Mouse (Mus musculus): ENCODE results near the gene Atp9a. TPM values are rescaled to one million over a fixed set of nuclear protein-coding genes. Genes with fewer than 3 reads are reported as not detected.

The Atp9a gene
- polyA plus RNA-seq, 1 experiment from 2014 or later = 76.8 TPM

DNA sequence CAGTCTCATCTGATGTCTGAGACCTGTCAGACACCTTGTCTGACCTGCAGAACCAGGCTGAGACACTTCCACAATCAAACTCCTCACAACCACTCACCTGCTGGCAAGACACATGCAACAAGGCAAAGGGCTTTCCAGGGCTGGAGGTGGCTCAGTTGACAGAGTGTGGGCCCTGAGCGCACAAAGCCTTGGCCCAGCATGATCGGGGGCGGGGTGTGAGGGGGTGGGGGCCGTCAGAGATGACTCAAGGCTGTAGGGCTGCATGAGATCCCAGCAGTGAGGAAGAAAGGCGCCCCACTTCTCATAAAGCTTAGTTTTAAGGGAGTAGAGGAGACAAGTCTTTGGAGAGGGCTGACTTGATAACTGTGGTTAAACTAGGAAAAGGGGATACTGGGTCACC lies 78.5 kb downstream of the Atp9a start:
- H3K4me3 ChIP-seq (ENCODE audit: low read depth, low read length) = no peak overlapping the region
- 83% methylated on average over 5 of the region's 5 CpGs for WGBS
- ATAC-seq (ENCODE audit: low read depth) = no peak
- H3K27me3 ChIP-seq (ENCODE audit: control insufficient read depth, insufficient read depth, low read length) = no peaks in the 10 kb centered on the region
- H3K27ac ChIP-seq (ENCODE audit: low read depth, low read length) = no peak overlapping the region
- no peaks in the 10 kb centered on the region for H3K9me3 ChIP-seq (ENCODE audit: control insufficient read depth, low read length)
- H3K4me2 ChIP-seq (ENCODE audit: low read depth, low read length) = no peak overlapping the region
- H3K9ac ChIP-seq (replicated peaks; ENCODE audit: low read depth, low read length) = no peak overlapping the region
- no peaks in the 10 kb centered on the region for H3K4me1 ChIP-seq (ENCODE audit: control insufficient read depth, insufficient read depth, low read length)
- peaks cover 19% of the 10 kb centered on the region for H3K36me3 ChIP-seq (ENCODE audit: control insufficient read depth, insufficient read depth, low read length)

DNA sequence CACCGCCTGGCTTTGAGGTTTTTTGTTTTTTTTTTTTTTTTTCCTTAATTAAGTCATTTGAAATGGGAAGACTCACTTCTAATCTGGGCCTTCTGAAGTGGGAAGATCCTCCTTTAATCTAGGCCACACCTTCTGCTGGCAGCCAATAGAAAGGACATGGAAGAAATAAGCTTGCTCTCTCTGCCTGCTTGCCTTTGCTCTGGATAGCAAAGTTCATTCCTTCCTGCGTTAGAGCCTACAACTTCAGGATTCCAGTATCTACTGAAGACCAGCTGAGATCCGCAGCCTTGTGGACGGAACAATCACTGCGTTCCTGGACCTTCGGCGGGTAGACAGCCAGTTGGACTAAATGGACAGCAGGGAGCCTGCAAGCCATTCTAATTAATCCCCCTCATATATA lies 79.0 kb downstream of the Atp9a start:
- Histone ChIP-seq H3K27me3 (ENCODE audit: control insufficient read depth, insufficient read depth, low read length) (no peaks in the 10 kb centered on the region), H3K4me3 (ENCODE audit: low read depth, low read length) (no peak overlapping the region), H3K36me3 (ENCODE audit: control insufficient read depth, insufficient read depth, low read length) (peaks cover 19% of the 10 kb centered on the region), H3K9ac (replicated peaks; ENCODE audit: low read depth, low read length) (no peak overlapping the region), H3K4me1 (ENCODE audit: control insufficient read depth, insufficient read depth, low read length) (no peaks in the 10 kb centered on the region), H3K4me2 (ENCODE audit: low read depth, low read length) (no peak overlapping the region), H3K9me3 (ENCODE audit: control insufficient read depth, low read length) (no peaks in the 10 kb centered on the region), H3K27ac (ENCODE audit: low read depth, low read length) (no peak overlapping the region)
- ATAC-seq (ENCODE audit: low read depth) = no peak
- 92% methylated on average over 7 of the region's 7 CpGs for WGBS

DNA sequence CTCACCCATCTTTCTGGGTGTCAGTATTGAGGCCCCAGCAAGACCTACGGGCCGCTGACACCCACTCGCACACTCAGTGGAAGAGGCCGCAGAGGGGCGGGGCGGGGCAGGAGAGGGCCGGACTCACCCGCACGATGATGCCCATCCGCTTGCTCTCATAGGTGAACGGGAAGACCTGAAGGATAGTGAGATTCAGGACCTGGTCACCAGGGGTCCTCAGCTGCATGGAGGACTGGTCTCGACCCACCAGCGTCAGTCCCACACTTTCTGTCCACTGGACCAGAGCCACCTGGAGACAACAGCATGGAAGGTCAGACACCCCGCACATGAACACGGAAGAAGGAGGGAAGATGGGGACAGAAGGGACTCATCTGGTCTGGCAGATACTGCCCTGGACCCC lies 80.4 kb downstream of the Atp9a start:
- no peak overlapping the region for H3K9ac ChIP-seq (replicated peaks; ENCODE audit: low read depth, low read length)
- no peaks in the 10 kb centered on the region for H3K9me3 ChIP-seq (ENCODE audit: control insufficient read depth, low read length)
- H3K4me3 ChIP-seq (ENCODE audit: low read depth, low read length) = no peak overlapping the region
- no peak overlapping the region for H3K27ac ChIP-seq (ENCODE audit: low read depth, low read length)
- H3K4me2 ChIP-seq (ENCODE audit: low read depth, low read length) = no peak overlapping the region
- no peaks in the 10 kb centered on the region for H3K4me1 ChIP-seq (ENCODE audit: control insufficient read depth, insufficient read depth, low read length)
- no peaks in the 10 kb centered on the region for H3K27me3 ChIP-seq (ENCODE audit: control insufficient read depth, insufficient read depth, low read length)
- ATAC-seq (ENCODE audit: low read depth) = no peak
- H3K36me3 ChIP-seq (ENCODE audit: control insufficient read depth, insufficient read depth, low read length) = peaks cover 12% of the 10 kb centered on the region
- 70% methylated on average over 15 of the region's 15 CpGs for WGBS

DNA sequence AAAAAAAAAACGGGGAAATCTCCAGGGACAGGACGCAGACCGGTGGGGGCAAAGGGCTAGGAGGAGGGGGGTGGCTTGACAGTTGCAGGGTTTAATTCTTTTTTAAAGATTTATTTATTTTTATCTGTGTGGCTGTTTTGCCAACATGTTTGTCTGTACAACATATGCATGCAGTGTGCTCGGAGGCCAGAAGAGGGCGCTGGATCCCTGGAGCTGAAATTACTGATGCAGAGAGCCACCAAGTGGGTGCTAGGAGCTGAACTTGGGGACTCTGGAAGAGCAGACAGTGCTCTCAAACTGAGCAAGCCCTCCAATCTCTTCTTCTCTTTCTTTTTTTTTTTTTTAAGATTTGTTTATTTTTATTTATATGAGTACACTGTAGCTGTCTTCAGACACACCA lies 81.9 kb downstream of the Atp9a start:
- WGBS = 59% methylated on average over 5 of the region's 5 CpGs
- Histone ChIP-seq H3K9ac (replicated peaks; ENCODE audit: low read depth, low read length) (no peak overlapping the region), H3K36me3 (ENCODE audit: control insufficient read depth, insufficient read depth, low read length) (peaks cover 12% of the 10 kb centered on the region), H3K4me1 (ENCODE audit: control insufficient read depth, insufficient read depth, low read length) (no peaks in the 10 kb centered on the region), H3K27ac (ENCODE audit: low read depth, low read length) (no peak overlapping the region), H3K27me3 (ENCODE audit: control insufficient read depth, insufficient read depth, low read length) (no peaks in the 10 kb centered on the region), H3K4me2 (ENCODE audit: low read depth, low read length) (no peak overlapping the region), H3K9me3 (ENCODE audit: control insufficient read depth, low read length) (no peaks in the 10 kb centered on the region), H3K4me3 (ENCODE audit: low read depth, low read length) (no peak overlapping the region)
- ATAC-seq (ENCODE audit: low read depth) = no peak

DNA sequence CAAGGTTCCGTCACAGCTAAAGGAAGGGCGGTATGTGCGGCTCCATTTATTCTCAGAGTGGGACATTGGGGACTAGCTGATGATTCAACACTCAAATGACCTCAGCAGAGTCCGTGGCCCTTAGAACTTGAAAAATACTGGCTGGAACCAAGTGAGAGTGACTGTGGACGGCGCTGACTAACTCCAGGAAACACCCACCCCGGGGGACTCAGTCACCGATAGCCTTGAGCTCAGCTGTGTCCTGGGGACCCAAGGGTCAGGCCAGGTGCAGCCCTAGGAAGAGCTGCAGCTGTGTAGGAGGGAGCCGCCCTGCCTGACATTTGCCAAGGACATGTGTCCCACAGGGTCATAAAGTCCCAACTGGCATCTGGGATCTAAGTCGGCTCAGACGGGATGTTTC lies 83.7 kb downstream of the Atp9a start:
- 81% methylated on average over 11 of the region's 11 CpGs for WGBS
- Histone ChIP-seq H3K4me2 (ENCODE audit: low read depth, low read length) (no peak overlapping the region), H3K9ac (replicated peaks; ENCODE audit: low read depth, low read length) (no peak overlapping the region), H3K4me3 (ENCODE audit: low read depth, low read length) (no peak overlapping the region), H3K4me1 (ENCODE audit: control insufficient read depth, insufficient read depth, low read length) (no peaks in the 10 kb centered on the region), H3K27me3 (ENCODE audit: control insufficient read depth, insufficient read depth, low read length) (no peaks in the 10 kb centered on the region), H3K9me3 (ENCODE audit: control insufficient read depth, low read length) (no peaks in the 10 kb centered on the region), H3K36me3 (ENCODE audit: control insufficient read depth, insufficient read depth, low read length) (peaks cover 16% of the 10 kb centered on the region), H3K27ac (ENCODE audit: low read depth, low read length) (no peak overlapping the region)
- ATAC-seq (ENCODE audit: low read depth) = no peak

DNA sequence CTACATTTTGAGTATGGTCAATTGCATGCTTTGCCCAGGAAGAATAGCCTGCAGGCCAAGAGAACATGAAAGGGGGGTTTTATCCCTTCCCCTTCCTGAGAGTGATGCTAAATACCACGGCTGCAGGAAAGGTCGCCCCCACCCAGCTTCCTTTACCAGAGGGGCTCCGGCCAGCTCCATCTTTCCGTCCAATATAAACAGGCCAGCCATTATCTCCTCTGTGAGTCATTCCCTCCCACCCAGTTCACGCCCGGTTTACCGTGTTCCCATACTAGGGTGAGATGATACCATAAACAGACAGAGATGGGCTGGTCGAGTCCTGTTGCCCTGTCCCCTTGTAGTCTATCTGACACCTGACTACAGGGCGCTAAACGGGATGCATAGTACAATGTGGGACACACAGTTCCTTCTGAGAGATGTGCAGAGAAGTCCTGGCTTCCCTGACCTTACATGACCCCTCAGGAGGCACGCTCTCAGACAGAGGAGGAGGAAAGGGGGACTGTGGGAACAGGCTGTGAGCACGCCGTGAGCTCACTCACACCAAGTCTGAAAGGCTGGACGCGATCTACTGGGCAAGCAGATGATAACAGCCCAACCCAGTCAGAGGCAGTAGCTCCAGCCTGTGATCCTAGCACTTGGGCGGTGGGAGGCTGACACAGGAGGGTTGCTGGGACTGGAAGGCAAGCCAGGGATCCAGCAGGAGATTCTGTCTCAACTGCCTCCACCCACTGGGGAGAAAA lies 85.5 kb downstream of the Atp9a start:
- H3K36me3 ChIP-seq (ENCODE audit: control insufficient read depth, insufficient read depth, low read length) = peaks cover 32% of the 10 kb centered on the region
- no peak overlapping the region for H3K9ac ChIP-seq (replicated peaks; ENCODE audit: low read depth, low read length)
- ATAC-seq (ENCODE audit: low read depth) = no peak
- no peak overlapping the region for H3K4me3 ChIP-seq (ENCODE audit: low read depth, low read length)
- 65% methylated on average over 15 of the region's 16 CpGs for WGBS
- H3K4me1 ChIP-seq (ENCODE audit: control insufficient read depth, insufficient read depth, low read length) = no peaks in the 10 kb centered on the region
- no peak overlapping the region for H3K4me2 ChIP-seq (ENCODE audit: low read depth, low read length)
- no peaks in the 10 kb centered on the region for H3K9me3 ChIP-seq (ENCODE audit: control insufficient read depth, low read length)
- no peaks in the 10 kb centered on the region for H3K27me3 ChIP-seq (ENCODE audit: control insufficient read depth, insufficient read depth, low read length)
- no peak overlapping the region for H3K27ac ChIP-seq (ENCODE audit: low read depth, low read length)

DNA sequence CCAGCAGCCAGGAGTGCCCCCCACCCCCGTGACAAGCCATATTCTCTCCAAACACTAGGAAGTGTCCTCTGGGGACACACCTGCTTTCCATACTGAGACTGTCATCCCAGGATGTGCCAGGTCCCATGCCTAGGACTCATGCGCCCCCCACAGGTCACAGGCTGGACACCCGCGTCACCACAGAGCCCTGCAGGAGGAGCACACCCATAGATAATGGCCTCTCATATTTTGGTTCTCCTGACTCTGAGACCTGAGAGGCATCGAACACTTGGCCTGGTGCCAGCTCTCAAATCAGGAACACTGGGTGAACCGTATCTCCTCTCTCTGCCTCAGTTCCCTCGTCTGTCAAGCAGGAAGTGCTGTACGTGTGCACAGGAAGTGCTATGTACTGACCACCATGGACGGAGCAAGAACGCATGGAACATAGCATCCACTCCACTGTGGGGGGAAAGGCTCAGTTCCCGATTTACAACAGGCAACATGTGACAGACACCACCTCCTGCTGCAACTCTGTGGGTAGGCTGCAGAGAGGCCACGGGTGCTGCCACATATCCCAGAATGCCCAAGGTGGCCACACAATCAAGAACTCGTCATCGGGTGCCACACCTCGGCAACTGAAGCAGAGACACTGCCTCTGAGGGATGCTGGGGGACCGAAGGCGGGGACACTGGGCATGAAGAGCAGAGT lies 87.1 kb downstream of the Atp9a start:
- 75% methylated on average over 17 of the region's 17 CpGs for WGBS
- H3K4me3 ChIP-seq (ENCODE audit: low read depth, low read length) = no peak overlapping the region
- H3K27ac ChIP-seq (ENCODE audit: low read depth, low read length) = no peak overlapping the region
- peaks cover 35% of the 10 kb centered on the region for H3K36me3 ChIP-seq (ENCODE audit: control insufficient read depth, insufficient read depth, low read length)
- no peaks in the 10 kb centered on the region for H3K4me1 ChIP-seq (ENCODE audit: control insufficient read depth, insufficient read depth, low read length)
- no peak for ATAC-seq (ENCODE audit: low read depth)
- H3K9ac ChIP-seq (replicated peaks; ENCODE audit: low read depth, low read length) = no peak overlapping the region
- H3K9me3 ChIP-seq (ENCODE audit: control insufficient read depth, low read length) = no peaks in the 10 kb centered on the region
- H3K4me2 ChIP-seq (ENCODE audit: low read depth, low read length) = no peak overlapping the region
- no peaks in the 10 kb centered on the region for H3K27me3 ChIP-seq (ENCODE audit: control insufficient read depth, insufficient read depth, low read length)

DNA sequence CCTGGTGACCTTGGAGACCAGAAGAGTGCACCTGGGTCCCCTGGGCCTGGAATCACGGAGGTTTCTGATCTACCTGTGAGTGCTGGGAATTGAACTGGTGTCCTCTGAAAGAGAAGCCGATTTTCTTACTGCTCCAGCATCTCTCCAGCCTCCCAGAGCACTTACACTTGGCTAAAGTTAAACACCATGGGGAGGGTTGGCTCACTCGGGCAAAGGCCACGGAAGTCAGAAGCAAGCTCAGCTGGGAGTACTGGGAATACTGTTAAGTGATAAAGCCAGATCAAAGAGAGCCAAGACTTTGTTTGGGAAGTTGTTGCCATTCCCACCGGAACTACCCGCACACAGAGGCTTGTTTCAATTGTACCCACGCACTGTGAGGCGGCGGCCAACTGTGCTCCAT lies 87.7 kb downstream of the Atp9a start:
- no peak for ATAC-seq (ENCODE audit: low read depth)
- Histone ChIP-seq H3K27ac (ENCODE audit: low read depth, low read length) (no peak overlapping the region), H3K9me3 (ENCODE audit: control insufficient read depth, low read length) (no peaks in the 10 kb centered on the region), H3K36me3 (ENCODE audit: control insufficient read depth, insufficient read depth, low read length) (peaks cover 33% of the 10 kb centered on the region), H3K4me1 (ENCODE audit: control insufficient read depth, insufficient read depth, low read length) (no peaks in the 10 kb centered on the region), H3K9ac (replicated peaks; ENCODE audit: low read depth, low read length) (no peak overlapping the region), H3K27me3 (ENCODE audit: control insufficient read depth, insufficient read depth, low read length) (no peaks in the 10 kb centered on the region), H3K4me3 (ENCODE audit: low read depth, low read length) (no peak overlapping the region), H3K4me2 (ENCODE audit: low read depth, low read length) (no peak overlapping the region)
- 34% methylated on average over 9 of the region's 9 CpGs for WGBS

DNA sequence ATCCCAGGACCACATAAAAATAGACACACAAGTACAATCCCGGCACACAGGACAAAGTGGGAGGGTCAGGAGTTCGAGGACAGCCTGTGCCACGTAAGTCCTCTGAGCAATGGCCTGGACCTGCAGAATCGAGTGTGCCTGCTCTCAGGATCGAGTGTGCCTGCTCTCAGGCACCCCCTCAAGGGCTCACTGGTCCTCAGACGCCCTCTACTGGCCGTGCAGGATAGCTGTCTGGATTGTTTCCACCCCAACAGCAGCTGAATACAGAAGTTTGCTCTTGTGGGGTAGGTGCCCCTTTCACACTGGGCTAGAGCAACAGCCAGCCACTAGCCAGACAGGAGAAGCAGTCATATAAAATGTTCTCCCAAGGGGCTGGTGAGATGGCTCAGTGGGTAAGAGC lies 90.5 kb downstream of the Atp9a start:
- no peaks in the 10 kb centered on the region for H3K27me3 ChIP-seq (ENCODE audit: control insufficient read depth, insufficient read depth, low read length)
- no peak overlapping the region for H3K4me2 ChIP-seq (ENCODE audit: low read depth, low read length)
- H3K9ac ChIP-seq (replicated peaks; ENCODE audit: low read depth, low read length) = no peak overlapping the region
- H3K4me3 ChIP-seq (ENCODE audit: low read depth, low read length) = no peak overlapping the region
- H3K4me1 ChIP-seq (ENCODE audit: control insufficient read depth, insufficient read depth, low read length) = no peaks in the 10 kb centered on the region
- no peak for ATAC-seq (ENCODE audit: low read depth)
- WGBS = 48% methylated on average over 7 of the region's 7 CpGs
- H3K27ac ChIP-seq (ENCODE audit: low read depth, low read length) = no peak overlapping the region
- H3K36me3 ChIP-seq (ENCODE audit: control insufficient read depth, insufficient read depth, low read length) = peaks cover 37% of the 10 kb centered on the region
- no peaks in the 10 kb centered on the region for H3K9me3 ChIP-seq (ENCODE audit: control insufficient read depth, low read length)

All from neural tube, embryonic 14.5 days (tissue).